Mouse (Mus musculus) embryonic facial prominence, embryonic 11.5 days (tissue): ENCODE results near the gene Smg1. TPM values are rescaled to one million over a fixed set of nuclear protein-coding genes. Genes with fewer than 3 reads are reported as not detected.

Experiments used
- ATAC-seq: fragments of 200-750 bp; cut with Nextera tagmentation; replicated peaks from 2 replicates; pipeline ENCODE4 v1.8.0; 2017; ENCODE audit warnings: low read depth; ENCODE audit not compliant: insufficient number of reproducible peaks, low FRiP score, low TSS enrichment
- DNase-seq: peaks from one replicate; pipeline ENCODE4 v3.0.0-alpha.2; 2015; ENCODE audit warnings: low spot score
- H3K27ac ChIP-seq: fragments of 300-500 bp; sonication (generic); replicated peaks from 2 replicates; pipeline ENCODE4 v1.5.1; 2014; ENCODE audit warnings: mild to moderate bottlenecking, low read depth, low read length, control low read depth
- H3K27me3 ChIP-seq: fragments of 300-500 bp; sonication (generic); 2 replicates; pipeline ENCODE4 v1.6.1; 2014; ENCODE audit warnings: mild to moderate bottlenecking, low read length, moderate library complexity, mixed read lengths; ENCODE audit not compliant: control insufficient read depth, insufficient read depth
- H3K36me3 ChIP-seq: fragments of 300-500 bp; sonication (generic); replicated peaks from 2 replicates; pipeline ENCODE4 v1.6.1; 2014; ENCODE audit warnings: low read depth, mild to moderate bottlenecking, low read length, moderate library complexity, mixed read lengths; ENCODE audit not compliant: control insufficient read depth, insufficient read depth
- H3K4me1 ChIP-seq: fragments of 300-500 bp; sonication (generic); 2 replicates; pipeline ENCODE4 v1.6.1; 2014; ENCODE audit warnings: low read length, mixed read lengths; ENCODE audit not compliant: control insufficient read depth, insufficient read depth
- H3K4me2 ChIP-seq: fragments of 300-500 bp; sonication (generic); 2 replicates; pipeline ENCODE4 v1.6.1; 2014; ENCODE audit warnings: low read depth, mild to moderate bottlenecking, control low read depth, low read length, moderate library complexity
- H3K4me3 ChIP-seq: fragments of 300-500 bp; sonication (generic); 2 replicates; pipeline ENCODE4 v1.5.1; 2014; ENCODE audit warnings: low read depth, low read length, control low read depth
- H3K9ac ChIP-seq: fragments of 300-500 bp; sonication (generic); replicated peaks from 2 replicates; pipeline ENCODE4 v1.6.1; 2014; ENCODE audit warnings: mild to moderate bottlenecking, control low read depth, low read length
- H3K9me3 ChIP-seq: fragments of 300-500 bp; sonication (generic); replicated peaks from 2 replicates; pipeline ENCODE4 v1.6.1; 2016; ENCODE audit warnings: mild to moderate bottlenecking, low read length, inconsistent platforms, mixed read lengths; ENCODE audit not compliant: control insufficient read depth
- WGBS: fragments of 180-500 bp; shearing (Covaris S2); extraction: QIAGEN DNeasy Blood & Tissue Kit; methylation state at CpG from one replicate; pipeline ENCODE4 v1.1.7; 2014; 5-methylcytosine and 5-hydroxymethylcytosine counted together
- polyA plus RNA-seq: library from polyadenylated mRNA; unstranded; fragments of >200 nt; fragmentation: Nextera tagmentation; extraction: Ambion mirVana; gene quantifications from 2 replicates; pipeline ENCODE4 v1.2.1, GENCODE M21; 2014

The Smg1 gene
- 17.6 and 18.7 TPM in 2 replicates for polyA plus RNA-seq

- ATAC-seq, result peak; percentile 96
- H3K4me3 ChIP-seq, result peak within 1 kb of the TSS; percentile 92
- DNase-seq, result peak; percentile 99
- no peaks in the 10 kb centered on the region for H3K27me3 ChIP-seq
- no peaks in the 10 kb centered on the region for H3K9me3 ChIP-seq
- peak within 1 kb of the TSS; percentile 96 for H3K9ac ChIP-seq
- peak within 1 kb of the TSS; percentile 64 for H3K4me2 ChIP-seq
- peak within 1 kb of the TSS; percentile 90 for H3K27ac ChIP-seq
- no peaks in the 10 kb centered on the region for H3K4me1 ChIP-seq
- 3% methylated on average over 57 of the region's 79 CpGs for WGBS
- no peaks in the 10 kb centered on the region for H3K36me3 ChIP-seq
Observed at GRCm38 (mm10) chr7:118243453-118244385, at the start of gene Smg1. Gene Smg1 (minus strand): TSS chr7:118243670.

- no peak for ATAC-seq
- Histone ChIP-seq H3K4me3 (no peak overlapping the region), H3K4me2 (no peak overlapping the region), H3K36me3 (no peaks in the 10 kb centered on the region), H3K27ac (no peak overlapping the region), H3K9me3 (no peaks in the 10 kb centered on the region), H3K9ac (no peak overlapping the region), H3K4me1 (no peaks in the 10 kb centered on the region), H3K27me3 (no peaks in the 10 kb centered on the region)
- no peak for DNase-seq
- 81% methylated on average over 2 of the region's 2 CpGs for WGBS
Observed at GRCm38 (mm10) chr7:118283186-118283585, 39.7 kb upstream of the Smg1 start.

GRCm38 (mm10) chr7:118282543-118282942 is 39.1 kb upstream of the Smg1 start:
- 74% methylated on average over 9 of the region's 9 CpGs for WGBS
- Histone ChIP-seq H3K27me3 (no peaks in the 10 kb centered on the region), H3K4me1 (no peaks in the 10 kb centered on the region), H3K27ac (no peak overlapping the region), H3K4me3 (no peak overlapping the region), H3K9me3 (no peaks in the 10 kb centered on the region), H3K4me2 (no peak overlapping the region), H3K9ac (no peak overlapping the region), H3K36me3 (no peaks in the 10 kb centered on the region)
- DNase-seq (no peak), ATAC-seq (no peak)

- 46% methylated on average over 3 of the region's 3 CpGs for WGBS
- H3K36me3 ChIP-seq, result no peaks in the 10 kb centered on the region
- no peaks in the 10 kb centered on the region for H3K4me1 ChIP-seq
- no peaks in the 10 kb centered on the region for H3K27me3 ChIP-seq
- no peak overlapping the region for H3K4me2 ChIP-seq
- ATAC-seq (no peak), DNase-seq (peak; percentile 7)
- no peak overlapping the region for H3K4me3 ChIP-seq
- H3K27ac ChIP-seq, result no peak overlapping the region
- no peaks in the 10 kb centered on the region for H3K9me3 ChIP-seq
- no peak overlapping the region for H3K9ac ChIP-seq
Observed at GRCm38 (mm10) chr7:118279521-118279920, 36.1 kb upstream of the Smg1 start.

- no peaks in the 10 kb centered on the region for H3K4me1 ChIP-seq
- H3K4me3 ChIP-seq, result no peak overlapping the region
- no peaks in the 10 kb centered on the region for H3K9me3 ChIP-seq
- H3K4me2 ChIP-seq, result no peak overlapping the region
- H3K27me3 ChIP-seq, result no peaks in the 10 kb centered on the region
- DNase-seq (no peak), ATAC-seq (no peak)
- no peaks in the 10 kb centered on the region for H3K36me3 ChIP-seq
- H3K27ac ChIP-seq, result no peak overlapping the region
- no peak overlapping the region for H3K9ac ChIP-seq
- 74% methylated on average over 11 of the region's 11 CpGs for WGBS
Observed at GRCm38 (mm10) chr7:118277335-118277910, 34.0 kb upstream of the Smg1 start.

GRCm38 (mm10) chr7:118276684-118277334 is 33.3 kb upstream of the Smg1 start:
- H3K36me3 ChIP-seq, result no peaks in the 10 kb centered on the region
- no peak overlapping the region for H3K9ac ChIP-seq
- no peaks in the 10 kb centered on the region for H3K27me3 ChIP-seq
- DNase-seq, result no peak
- H3K27ac ChIP-seq, result no peak overlapping the region
- no peak for ATAC-seq
- H3K4me1 ChIP-seq, result no peaks in the 10 kb centered on the region
- no peak overlapping the region for H3K4me3 ChIP-seq
- WGBS, result 89% methylated on average over 15 of the region's 15 CpGs
- no peaks in the 10 kb centered on the region for H3K9me3 ChIP-seq
- H3K4me2 ChIP-seq, result no peak overlapping the region

- DNase-seq, result no peak
Observed at GRCm38 (mm10) chr7:118275265-118275664, 31.8 kb upstream of the Smg1 start.

GRCm38 (mm10) chr7:118274851-118275250 is 31.4 kb upstream of the Smg1 start:
- no peak for ATAC-seq
- no peak overlapping the region for H3K4me2 ChIP-seq
- no peak overlapping the region for H3K9ac ChIP-seq
- no peak overlapping the region for H3K27ac ChIP-seq
- no peaks in the 10 kb centered on the region for H3K27me3 ChIP-seq
- no peaks in the 10 kb centered on the region for H3K36me3 ChIP-seq
- no peak overlapping the region for H3K4me3 ChIP-seq
- WGBS, result 94% methylated on average over 5 of the region's 5 CpGs
- no peaks in the 10 kb centered on the region for H3K4me1 ChIP-seq
- no peaks in the 10 kb centered on the region for H3K9me3 ChIP-seq
- no peak for DNase-seq

More at GRCm38 (mm10) chr7:118275265-118275664, 31.8 kb upstream of the Smg1 start:
- no peak overlapping the region for H3K4me3 ChIP-seq
- H3K9ac ChIP-seq, result no peak overlapping the region
- H3K36me3 ChIP-seq, result no peaks in the 10 kb centered on the region
- no peaks in the 10 kb centered on the region for H3K4me1 ChIP-seq
- no peak overlapping the region for H3K4me2 ChIP-seq
- H3K27ac ChIP-seq, result no peak overlapping the region
- ATAC-seq, result no peak
- WGBS, result 84% methylated on average over 6 of the region's 6 CpGs
- H3K9me3 ChIP-seq, result no peaks in the 10 kb centered on the region
- H3K27me3 ChIP-seq, result no peaks in the 10 kb centered on the region
